Mouse (Mus musculus) cortical plate, adult 2 months (tissue): ENCODE results near the gene Hoxd4.

Experiments
- CTCF ChIP-seq: fragments of 200-500 bp; IDR thresholded peaks from 2 replicates; pipeline ENCODE4 v1.5.1; 2011; ENCODE audit warnings: mild to moderate bottlenecking, control low read depth, low read length; ENCODE audit not compliant: insufficient read depth; ENCODE audit errors: extremely low read depth
- POLR2A ChIP-seq: fragments of 200-500 bp; IDR thresholded peaks from 2 replicates; pipeline ENCODE4 v1.6.1; 2011; ENCODE audit warnings: mild to moderate bottlenecking, low read length, control low read depth; ENCODE audit not compliant: insufficient read depth; ENCODE audit errors: extremely low read depth

DNA sequence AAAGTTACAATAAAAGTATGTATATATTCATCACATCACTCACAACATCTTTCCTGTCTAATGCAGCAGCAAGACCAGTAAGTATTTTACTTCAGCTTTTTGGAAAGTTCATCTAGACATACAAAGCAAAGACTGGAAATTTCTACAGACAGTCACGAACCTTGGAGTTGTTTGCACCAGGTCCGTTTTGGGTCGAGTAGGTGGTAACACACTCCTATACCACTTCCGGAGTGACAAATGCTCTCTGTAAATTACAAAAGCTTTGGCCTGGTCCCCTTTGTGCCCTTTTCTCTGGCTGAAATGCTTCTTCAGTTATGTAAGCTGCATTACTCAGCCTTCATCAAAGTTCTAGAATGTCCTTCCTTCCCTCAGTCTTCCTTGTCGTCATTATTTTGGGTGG lies 42.0 kb downstream of the Hoxd4 start:
- no peak for TF ChIP-seq POLR2A
- no peak for TF ChIP-seq CTCF
